Mouse (Mus musculus): ENCODE data around the gene Vamp2. TPM values are rescaled to one million over a fixed set of nuclear protein-coding genes. Genes with fewer than 3 reads are reported as not detected.

The Vamp2 gene
- total RNA-seq, 2 experiments from 2014 or later: 579 to 594 TPM

DNA sequence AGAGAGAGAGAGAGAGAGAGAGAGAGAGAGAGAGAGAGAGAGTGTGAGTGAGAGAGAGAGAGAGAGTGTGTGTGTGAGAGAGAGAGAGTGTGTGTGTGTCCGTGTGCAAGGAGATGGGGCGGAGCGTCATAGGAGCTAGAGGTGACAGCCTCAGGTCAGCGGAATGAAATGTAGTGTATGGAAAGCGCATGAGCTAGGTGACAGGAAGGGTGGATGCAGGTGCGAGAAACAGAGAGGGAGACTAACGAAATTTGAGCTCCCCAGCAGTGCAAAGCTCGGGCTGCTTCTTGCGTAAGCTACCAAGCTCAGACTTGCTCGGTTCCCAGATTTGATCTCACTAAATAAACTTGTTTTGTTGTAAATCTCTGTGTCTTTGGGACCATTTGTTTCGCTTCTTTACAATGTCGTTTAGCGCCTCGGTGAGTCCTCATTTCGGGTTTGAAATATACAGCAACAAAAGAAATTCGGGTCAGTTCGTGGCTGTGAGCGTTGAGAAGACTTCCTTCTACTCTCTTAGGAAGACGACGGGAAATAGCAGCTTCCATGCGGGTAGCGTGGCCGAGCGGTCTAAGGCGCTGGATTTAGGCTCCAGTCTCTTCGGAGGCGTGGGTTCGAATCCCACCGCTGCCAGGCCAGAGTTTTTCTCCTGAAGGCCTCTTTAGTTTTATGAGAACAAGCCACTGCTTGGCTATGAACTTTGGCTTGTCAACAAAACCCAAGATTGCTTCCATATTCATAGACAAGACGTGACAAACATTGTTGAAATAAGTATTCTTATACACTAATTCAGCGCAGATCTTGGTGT lies 35.6 kb downstream of the Vamp2 start:
- DNase-seq: peak; percentile 90
- intact Hi-C loops (cut with DNase I): loop anchor here (2.0 kb wide), 1 partner anchor 61 kb away; no protein-coding TSS in a partner anchor

DNA sequence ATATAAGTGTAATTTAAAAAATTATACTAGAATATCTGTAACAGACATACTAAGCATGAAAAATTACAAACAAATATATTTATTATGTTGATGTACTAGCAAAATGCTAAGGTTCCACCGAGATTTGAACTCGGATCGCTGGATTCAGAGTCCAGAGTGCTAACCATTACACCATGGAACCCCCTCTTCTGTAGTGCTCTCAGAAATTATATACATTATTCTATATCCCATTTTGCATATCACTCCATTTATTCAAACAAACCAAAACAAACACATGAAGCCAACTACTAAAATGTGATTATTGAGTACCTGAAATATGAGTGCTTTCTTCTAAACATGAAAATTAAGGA lies 36.2 kb downstream of the Vamp2 start:
- peak; percentile 53 for DNase-seq
- intact Hi-C loops (cut with DNase I): no loop called here

DNA sequence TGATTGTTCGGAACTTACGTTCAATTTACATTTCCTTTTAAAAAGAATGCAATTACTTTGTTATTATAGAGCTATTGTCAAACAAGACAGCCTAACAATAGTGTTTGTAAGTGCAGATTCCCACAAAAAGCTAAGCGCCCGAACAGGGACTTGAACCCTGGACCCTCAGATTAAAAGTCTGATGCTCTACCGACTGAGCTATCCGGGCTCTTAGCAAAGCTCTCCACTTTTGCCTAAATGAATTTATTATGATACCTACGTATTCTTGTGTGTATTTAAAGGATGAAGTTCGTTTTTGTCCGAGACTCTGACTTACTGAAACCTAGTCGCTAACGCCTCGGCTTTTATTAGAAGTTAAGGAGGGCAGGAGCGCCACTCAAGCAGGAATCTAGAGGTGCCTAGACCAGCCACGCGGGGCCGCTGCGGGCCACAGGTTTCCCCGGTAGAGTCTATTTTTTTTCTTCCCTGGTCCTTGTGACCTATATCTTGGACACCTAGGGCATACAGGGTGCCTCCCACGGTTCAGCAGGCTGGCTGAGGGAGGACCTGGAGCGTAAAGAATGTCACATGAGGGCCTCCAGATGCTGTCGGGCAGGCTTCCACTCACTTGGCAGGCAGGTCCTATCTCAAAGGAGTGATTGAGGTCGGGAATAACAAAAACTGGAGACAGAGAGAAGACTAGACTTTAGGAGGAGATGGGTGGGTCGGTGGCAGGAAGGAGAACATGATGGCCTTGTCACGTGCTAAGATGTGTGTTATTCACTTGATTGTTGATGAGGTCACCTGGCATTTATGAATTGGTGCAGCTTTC lies 37.0 kb downstream of the Vamp2 start:
- intact Hi-C loops (cut with DNase I): no loop called here
- DNase-seq: peak; percentile 78

DNA sequence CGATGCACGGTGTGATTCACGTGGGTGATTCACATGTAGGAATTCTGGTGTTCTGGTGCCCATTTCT lies 37.4 kb downstream of the Vamp2 start, which contains the start of gene Aloxe3:
TSS of gene Aloxe3 (plus strand) at position 45 of the 67 bp plus-strand sequence.
- DNase-seq: no peak
- intact Hi-C loops (cut with DNase I): no loop called here

DNA sequence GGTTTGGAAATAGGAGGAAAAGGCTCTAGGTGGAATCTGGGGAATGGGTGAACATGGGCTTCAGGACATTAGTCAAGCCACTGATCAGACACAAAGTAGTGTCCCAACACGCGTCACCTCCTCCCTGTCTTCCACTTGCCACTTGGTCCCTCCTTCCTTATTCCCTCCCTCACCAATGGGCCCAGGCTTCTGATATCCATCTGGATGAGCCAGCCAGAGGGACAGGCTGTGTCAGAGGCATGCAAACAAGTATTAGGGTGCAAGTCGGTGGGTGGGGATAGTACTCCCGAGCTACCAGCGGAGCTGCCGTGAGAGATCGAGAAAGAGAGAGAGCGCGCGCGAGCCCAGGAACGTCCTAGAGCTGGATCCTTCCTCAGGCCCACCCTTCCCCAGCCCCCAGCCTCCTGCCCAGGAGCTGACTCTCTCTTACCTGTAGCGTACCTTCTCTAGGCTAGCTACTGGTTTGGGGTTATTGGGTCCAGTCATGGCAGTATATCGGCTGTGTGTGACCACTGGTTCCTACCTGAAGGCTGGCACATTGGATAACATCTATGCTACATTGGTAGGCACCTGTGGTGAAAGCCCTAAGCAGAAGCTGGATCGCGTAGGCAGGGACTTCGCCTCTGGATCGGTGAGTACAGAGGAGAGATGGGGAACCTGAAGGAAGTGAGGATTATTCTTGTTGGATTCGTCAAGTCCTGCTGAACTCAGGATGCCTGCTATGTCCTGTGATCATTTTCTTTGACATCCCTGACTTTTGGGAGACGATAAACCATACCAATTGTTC lies 37.8 kb downstream of the Vamp2 start:
- intact Hi-C loops (cut with DNase I): no loop called here
- no peak for DNase-seq

DNA sequence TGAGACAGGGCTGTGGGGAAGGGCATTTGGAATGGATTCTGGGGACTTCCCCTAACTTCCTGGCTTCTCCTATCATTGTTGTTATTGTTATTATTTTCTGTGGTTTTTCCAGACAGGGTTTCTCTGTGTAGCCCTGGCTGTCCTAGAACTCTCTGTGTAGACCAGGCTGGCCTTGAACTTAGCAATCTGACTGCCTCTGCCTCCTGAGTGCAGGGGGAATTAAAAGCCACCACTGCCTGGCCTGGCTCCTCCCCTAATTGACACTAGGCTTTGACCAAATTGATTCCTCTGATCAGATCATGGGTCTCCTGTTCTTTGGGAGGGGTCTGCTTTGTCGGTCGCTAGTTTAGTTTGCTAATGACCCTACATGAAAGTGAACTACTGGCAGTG lies 38.4 kb downstream of the Vamp2 start:
- intact Hi-C loops (cut with DNase I): no loop called here
- DNase-seq: no peak

DNA sequence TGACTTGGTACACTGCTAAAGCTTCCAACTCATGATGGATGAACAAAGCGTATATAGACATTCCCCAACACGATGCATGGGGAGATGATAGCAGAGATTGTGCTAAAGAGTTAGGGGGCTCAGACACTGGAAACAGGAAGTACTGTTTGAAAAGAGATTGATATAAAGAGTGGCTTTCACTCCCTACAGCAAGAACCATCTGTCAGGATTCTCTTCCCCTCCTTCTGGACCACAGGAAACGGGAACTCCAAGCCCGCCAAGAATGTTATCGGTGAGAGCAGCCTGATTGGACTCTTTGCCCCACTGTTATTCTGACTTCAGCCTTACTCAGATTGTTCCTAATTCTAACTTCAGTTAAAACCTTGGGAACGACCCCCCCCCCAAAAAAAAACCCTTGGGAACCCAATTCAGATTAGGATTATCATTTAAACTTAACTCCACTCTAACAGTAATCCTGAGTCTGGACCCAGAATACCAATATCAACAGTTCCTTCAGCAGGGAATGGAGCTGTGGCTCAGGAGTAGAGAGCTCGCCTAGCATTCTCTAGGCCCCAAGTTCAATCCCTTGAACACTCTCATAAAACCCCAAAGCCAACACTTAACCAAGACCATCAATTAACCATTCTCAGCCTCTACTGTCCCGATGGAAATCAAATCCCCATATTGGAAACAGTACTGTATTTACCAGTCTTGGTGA lies 40.3 kb downstream of the Vamp2 start:
- DNase-seq: no peak
- intact Hi-C loops (cut with DNase I): no loop called here

DNA sequence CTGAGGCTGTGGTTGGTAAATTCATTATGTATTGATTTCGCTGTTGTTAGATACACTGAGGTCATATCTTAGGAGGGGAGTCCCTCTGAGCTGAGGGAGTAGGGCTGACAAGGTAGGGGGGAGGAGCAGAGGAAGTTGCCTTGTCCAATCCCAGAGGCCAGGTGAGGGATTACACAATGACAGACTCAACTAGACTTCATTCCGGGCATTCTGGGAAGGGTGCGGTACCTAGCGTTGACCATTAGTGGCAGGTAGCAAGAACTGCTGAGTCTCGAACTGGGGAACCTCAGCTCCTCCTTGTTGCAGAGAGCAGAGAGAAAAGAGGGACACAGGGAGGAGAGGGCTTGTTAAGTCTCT lies 45.3 kb downstream of the Vamp2 start:
- DNase-seq: no peak
- intact Hi-C loops (cut with DNase I): no loop called here

DNA sequence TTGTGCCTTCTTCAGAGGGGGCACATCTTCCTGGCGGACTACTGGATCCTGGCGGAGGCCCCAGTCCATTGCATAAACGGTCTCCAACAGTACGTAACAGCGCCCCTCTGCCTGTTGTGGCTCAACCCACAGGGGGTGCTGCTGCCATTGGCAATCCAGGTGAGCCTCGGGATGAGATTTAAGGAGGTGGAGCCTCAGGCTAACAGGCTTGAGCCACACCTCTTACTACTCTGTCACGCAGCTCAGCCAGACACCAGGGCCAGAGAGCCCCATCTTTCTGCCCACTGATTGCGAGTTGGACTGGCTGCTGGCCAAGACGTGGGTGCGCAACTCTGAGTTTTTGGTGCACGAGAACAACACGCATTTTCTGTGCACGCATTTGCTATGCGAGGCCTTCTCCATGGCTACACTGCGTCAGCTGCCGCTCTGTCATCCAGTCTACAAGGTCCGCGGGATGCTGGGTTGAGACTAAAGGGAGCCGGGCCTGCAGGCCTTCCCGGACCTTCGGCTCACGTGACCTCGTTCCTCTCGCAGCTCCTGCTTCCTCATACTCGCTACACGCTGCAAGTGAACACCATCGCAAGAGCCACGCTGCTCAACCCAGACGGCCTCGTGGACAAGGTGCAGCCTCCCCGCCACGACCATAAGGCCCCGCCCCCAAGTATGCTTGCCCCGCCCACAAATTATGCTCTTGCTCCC lies 45.8 kb downstream of the Vamp2 start:
- peak; percentile 59 for DNase-seq
- intact Hi-C loops (cut with DNase I): no loop called here

DNA sequence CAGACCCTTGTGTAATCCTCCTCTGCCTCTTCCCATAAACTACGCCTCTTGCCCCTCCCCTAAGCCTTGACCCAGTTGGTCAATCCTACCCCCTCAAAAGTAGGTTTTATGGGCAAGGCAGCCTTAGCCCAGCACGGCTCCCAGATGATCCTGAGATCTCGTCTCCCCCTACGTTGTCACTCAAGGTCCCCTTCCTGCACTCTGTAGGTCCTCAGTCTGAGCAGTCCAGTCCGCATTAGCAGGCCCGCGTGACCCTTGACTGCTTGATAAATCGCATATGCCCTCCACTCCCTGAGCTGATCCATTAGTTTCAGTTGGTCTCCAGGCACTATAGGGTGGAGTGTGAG lies 46.3 kb downstream of the Vamp2 start:
- no peak for DNase-seq
- intact Hi-C loops (cut with DNase I): no loop called here

DNA sequence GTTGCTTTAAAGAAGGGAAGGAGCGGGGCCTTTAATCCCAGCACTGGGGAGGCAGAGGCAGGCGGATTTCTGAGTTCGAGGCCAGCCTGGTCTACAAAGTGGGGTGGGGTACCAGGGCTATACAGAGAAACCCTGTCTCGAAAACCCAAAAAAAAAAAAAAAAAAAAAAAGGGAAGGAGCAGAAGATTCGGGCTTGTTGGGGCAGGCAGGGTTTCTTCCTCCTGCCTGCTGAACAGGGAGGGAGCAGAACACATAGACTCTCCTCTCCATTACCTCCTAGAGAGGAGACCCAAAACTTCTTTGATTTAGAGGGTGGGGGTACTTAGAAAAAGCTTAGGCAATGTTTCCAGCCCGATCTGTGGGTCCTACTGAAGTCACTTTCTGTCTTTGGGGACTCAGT lies 47.1 kb downstream of the Vamp2 start:
- intact Hi-C loops (cut with DNase I): no loop called here
- no peak for DNase-seq

Other genes starting within 250 kb of the Vamp2 start
- 10 to 100 TPM; 75.9 to 81.6 TPM for gene Ndel1, start 216.6 kb upstream of the Vamp2 start, total RNA-seq (2021)
- not detected for gene Rnf222, start 199.9 kb upstream of the Vamp2 start, total RNA-seq (2021)
- 100 to 1,000 TPM; 866 to 875 TPM for gene Rpl26, start 186.9 kb upstream of the Vamp2 start, total RNA-seq (2021)
- 1 to 10 TPM in 1 of 2 experiments, under 1 TPM in 1; 0.72 to 1.7 TPM for gene Odf4, start 161.4 kb upstream of the Vamp2 start, total RNA-seq (2021)
- gene Arhgef15, start 131.0 kb upstream of the Vamp2 start, total RNA-seq (2021): 10 to 100 TPM; 17.6 to 19.9 TPM
- gene Slc25a35, start 120.4 kb upstream of the Vamp2 start, total RNA-seq (2021): 1 to 10 TPM; 1.1 to 2.0 TPM
- 10 to 100 TPM; 16.4 to 23.8 TPM for gene Rangrf, start 113.3 kb upstream of the Vamp2 start, total RNA-seq (2021)
- gene Pfas, start 80.0 kb upstream of the Vamp2 start, total RNA-seq (2021): 10 to 100 TPM; 35.3 to 36.6 TPM
- 10 to 100 TPM; 60.8 to 64.7 TPM for gene Ctc1, start 72.6 kb upstream of the Vamp2 start, total RNA-seq (2021)
- gene Aurkb, start 42.8 kb upstream of the Vamp2 start, total RNA-seq (2021): 1 to 10 TPM; 8.2 to 10.0 TPM
- 10 to 100 TPM; 23.8 to 25.2 TPM for gene Borcs6, start 28.8 kb upstream of the Vamp2 start, total RNA-seq (2021)
- 10 to 100 TPM; 13.9 to 14.8 TPM for gene Tmem107, start 17.7 kb upstream of the Vamp2 start, total RNA-seq (2021)
- gene Per1, start 6.7 kb downstream of the Vamp2 start, total RNA-seq (2021): 10 to 100 TPM; 52.8 to 58.0 TPM
- 1 to 10 TPM; 2.3 to 2.6 TPM for gene Hes7, start 31.9 kb downstream of the Vamp2 start, total RNA-seq (2021)
- gene 9130213A22Rik, start 34.1 kb downstream of the Vamp2 start, total RNA-seq (2021): 1 to 10 TPM; 1.2 to 1.7 TPM
- gene Aloxe3, start 37.4 kb downstream of the Vamp2 start, total RNA-seq (2021): 10 to 100 TPM; 10.8 to 13.1 TPM
- under 1 TPM; 0.16 to 0.18 TPM for gene Alox12b, start 68.5 kb downstream of the Vamp2 start, total RNA-seq (2021)
- 1 to 10 TPM; 1.2 to 2.5 TPM for gene Alox8, start 109.4 kb downstream of the Vamp2 start, total RNA-seq (2021)
- gene Gucy2e, start 148.5 kb downstream of the Vamp2 start, total RNA-seq (2021): under 1 TPM; 0.52 to 0.87 TPM
- 10 to 100 TPM; 23.9 to 25.2 TPM for gene Cntrob, start 235.3 kb downstream of the Vamp2 start, total RNA-seq (2021)
- 10 to 100 TPM; 67.1 to 69.1 TPM for gene Trappc1, start 235.5 kb downstream of the Vamp2 start, total RNA-seq (2021)
- gene Kcnab3, start 237.8 kb downstream of the Vamp2 start, total RNA-seq (2021): 10 to 100 TPM in 1 of 2 experiments, 1 to 10 TPM in 1; 8.8 to 12.6 TPM